Mouse (Mus musculus) layer of hippocampus, postnatal 14 days (tissue): ENCODE data around the gene Gm28778. TPM values are rescaled to one million over a fixed set of nuclear protein-coding genes. Genes with fewer than 3 reads are reported as not detected.

Experiments
- total RNA-seq, 2 experiments: library from RNA; stranded (reverse); gene quantifications; 2 replicates each; pipeline ENCODE4 v1.2.3; 2021

The Gm28778 gene
- total RNA-seq, 2 experiments from 2014 or later: 0.65 TPM; not detected in 1

Other genes starting within 250 kb of the Gm28778 start
- under 1 TPM; 0.44 to 0.81 TPM for gene Mstn, start 235.5 kb upstream of the Gm28778 start, total RNA-seq
- gene 1700019A02Rik, start 109.5 kb upstream of the Gm28778 start, total RNA-seq: not detected
- 10 to 100 TPM in 1 of 2 experiments, 1 to 10 TPM in 1; 9.7 to 12.2 TPM for gene Pms1, start 93 bp upstream of the Gm28778 start, total RNA-seq
- 1 to 10 TPM; 6.2 to 6.4 TPM for gene Ormdl1, start within 50 bp of the Gm28778 start, total RNA-seq
- gene Osgepl1, start 16.5 kb downstream of the Gm28778 start, total RNA-seq: 10 to 100 TPM; 16.6 to 17.7 TPM
- 1 to 10 TPM in 1 of 2 experiments, not detected in 1; 3.8 TPM for gene Asdurf, start 55.5 kb downstream of the Gm28778 start, total RNA-seq
- gene Gm28551, start 55.6 kb downstream of the Gm28778 start, total RNA-seq: under 1 TPM; 0.14 to 0.36 TPM
- gene Asnsd1, start 55.6 kb downstream of the Gm28778 start, total RNA-seq: 10 to 100 TPM; 27.7 TPM